Mouse (Mus musculus) liver, postnatal 0 days (tissue): Measurements from ENCODE around the gene Rusc1. TPM values are rescaled to one million over a fixed set of nuclear protein-coding genes. Genes with fewer than 3 reads are reported as not detected.
A peak's percentile ranks its signal among the peaks of the same experiment; 100 is the strongest.

ENCODE experiments used
- ATAC-seq: fragments of 200-750 bp; cut with Nextera tagmentation; 2 replicates; pipeline ENCODE4 v1.8.0; 2017; ENCODE audit warnings: mild to moderate bottlenecking, moderate library complexity
- DNase-seq: peaks from one replicate; pipeline ENCODE4 v3.0.0-alpha.2; 2016
- H3K27ac ChIP-seq: fragments of 300-500 bp; sonication (generic); 2 replicates; pipeline ENCODE4 v1.5.1; 2014; ENCODE audit warnings: antibody characterized with exemption, moderate library complexity, mild to moderate bottlenecking, low read depth
- H3K27me3 ChIP-seq: fragments of 300-500 bp; sonication (generic); 2 replicates; pipeline ENCODE4 v1.6.1; 2014; ENCODE audit warnings: low read length, control low read depth, mixed read lengths; ENCODE audit not compliant: insufficient read depth
- H3K36me3 ChIP-seq: fragments of 300-500 bp; sonication (generic); replicated peaks from 2 replicates; pipeline ENCODE4 v1.6.1; 2014; ENCODE audit warnings: mild to moderate bottlenecking, control low read depth, low read length, moderate library complexity, mixed read lengths; ENCODE audit not compliant: insufficient read depth
- H3K4me1 ChIP-seq: fragments of 300-500 bp; sonication (generic); 2 replicates; pipeline ENCODE4 v1.6.1; 2014; ENCODE audit warnings: antibody characterized with exemption, mild to moderate bottlenecking, control low read depth; ENCODE audit not compliant: insufficient read depth
- H3K4me2 ChIP-seq: fragments of 300-500 bp; sonication (generic); 2 replicates; pipeline ENCODE4 v1.6.1; 2014; ENCODE audit warnings: low read depth, mild to moderate bottlenecking, low read length, moderate library complexity, mixed read lengths
- H3K4me3 ChIP-seq: fragments of 300-500 bp; sonication (generic); 2 replicates; pipeline ENCODE4 v1.5.1; 2014; ENCODE audit warnings: low read depth, low read length
- H3K9ac ChIP-seq: fragments of 300-500 bp; sonication (generic); replicated peaks from 2 replicates; pipeline ENCODE4 v1.6.1; 2014; ENCODE audit warnings: mild to moderate bottlenecking, moderate library complexity
- H3K9me3 ChIP-seq: fragments of 300-500 bp; sonication (generic); 2 replicates; pipeline ENCODE4 v1.6.1; 2016; ENCODE audit warnings: mild to moderate bottlenecking, control low read depth, low read length, mixed read lengths
- CTCF ChIP-seq: sonication (generic); IDR thresholded peaks from 2 replicates; pipeline ENCODE4 v1.5.1; 2016; ENCODE audit warnings: antibody characterized with exemption, low read depth
- EP300 ChIP-seq: IDR thresholded peaks from 2 replicates; pipeline ENCODE4 v1.6.1; 2016; ENCODE audit warnings: antibody characterized with exemption, low read depth, mild to moderate bottlenecking
- WGBS: fragments of 180-500 bp; shearing (Covaris S2); extraction: QIAGEN DNeasy Blood & Tissue Kit; methylation state at CpG from one replicate; pipeline ENCODE4 v1.1.7; 2014; ENCODE audit not compliant: insufficient replicate concordance; 5-methylcytosine and 5-hydroxymethylcytosine counted together
- polyA plus RNA-seq: library from polyadenylated mRNA; unstranded; fragments of >200 nt; fragmentation: Nextera tagmentation; extraction: Ambion mirVana; gene quantifications from 2 replicates; pipeline ENCODE4 v1.2.1, GENCODE M21; 2015

Rusc1 gene
- polyA plus RNA-seq, 1 experiment from 2014 or later, result 2.5 TPM

- TF ChIP-seq CTCF (no peak), EP300 (no peak)
- H3K9me3 ChIP-seq, result no peaks in the 10 kb centered on the region
- no peak for ATAC-seq
- H3K27me3 ChIP-seq, result no peaks in the 10 kb centered on the region
- 53% methylated on average over 1 of the region's 1 CpGs for WGBS
- DNase-seq, result no peak
- no peak overlapping the region for H3K4me3 ChIP-seq
- no peak overlapping the region for H3K9ac ChIP-seq
- H3K4me1 ChIP-seq, result peaks cover 7% of the 10 kb centered on the region
- H3K27ac ChIP-seq, result no peak overlapping the region
- H3K4me2 ChIP-seq, result no peak overlapping the region
- H3K36me3 ChIP-seq, result no peaks in the 10 kb centered on the region
Observed at GRCm38 (mm10) chr3:89108146-89108545, 15.0 kb upstream of the Rusc1 start.

GRCm38 (mm10) chr3:89107545-89107944 is 14.4 kb upstream of the Rusc1 start:
- Histone ChIP-seq H3K27me3 (no peaks in the 10 kb centered on the region), H3K27ac (no peak overlapping the region), H3K36me3 (no peaks in the 10 kb centered on the region), H3K4me1 (peaks cover 13% of the 10 kb centered on the region), H3K9me3 (no peaks in the 10 kb centered on the region), H3K9ac (no peak overlapping the region), H3K4me2 (no peak overlapping the region), H3K4me3 (no peak overlapping the region)
- DNase-seq (no peak), ATAC-seq (no peak)
- TF ChIP-seq CTCF, result no peak
- no peak for TF ChIP-seq EP300
- WGBS, result 55% methylated on average over 3 of the region's 3 CpGs

DNA sequence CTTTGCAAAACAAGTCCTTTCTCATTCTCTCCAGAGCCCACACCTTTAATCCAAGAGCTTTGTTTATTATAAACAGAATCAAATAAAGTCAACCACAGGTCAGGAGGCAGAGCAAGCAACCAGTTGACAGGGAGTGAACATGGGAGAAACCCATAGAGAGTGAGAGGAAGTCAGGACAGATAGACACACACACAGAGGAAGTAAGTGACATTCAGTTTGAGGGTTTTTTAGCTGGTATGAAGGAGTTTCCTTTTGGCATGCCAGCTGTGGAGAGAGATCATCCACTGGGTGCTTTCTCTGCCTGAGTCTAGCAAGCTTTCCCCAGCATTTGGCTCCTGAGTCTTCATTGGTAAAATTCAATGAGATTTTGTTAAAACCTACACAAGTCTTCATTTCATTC is 13.8 kb upstream of the Rusc1 start:
- Histone ChIP-seq H3K27ac (no peak overlapping the region), H3K9me3 (no peaks in the 10 kb centered on the region), H3K27me3 (no peaks in the 10 kb centered on the region), H3K36me3 (no peaks in the 10 kb centered on the region), H3K4me2 (no peak overlapping the region), H3K4me1 (peaks cover 17% of the 10 kb centered on the region), H3K9ac (no peak overlapping the region), H3K4me3 (no peak overlapping the region)
- ATAC-seq (no peak), DNase-seq (no peak)
- no peak for TF ChIP-seq EP300
- no peak for TF ChIP-seq CTCF

- Histone ChIP-seq H3K27ac (peak overlapping the region; percentile 75), H3K4me2 (peak overlapping the region; percentile 72; the same call in 1 of the 2 replicates), H3K36me3 (peaks cover 11% of the 10 kb centered on the region; the same call in 1 of the 2 replicates), H3K27me3 (no peaks in the 10 kb centered on the region), H3K4me1 (peaks cover 31% of the 10 kb centered on the region), H3K4me3 (no peak overlapping the region), H3K9me3 (no peaks in the 10 kb centered on the region), H3K9ac (no peak overlapping the region)
- TF ChIP-seq EP300 (no peak), CTCF (no peak)
- DNase-seq (no peak), ATAC-seq (no peak)
- 35% methylated on average over 4 of the region's 4 CpGs for WGBS
Observed at GRCm38 (mm10) chr3:89103291-89103595, 10.1 kb upstream of the Rusc1 start.

DNA sequence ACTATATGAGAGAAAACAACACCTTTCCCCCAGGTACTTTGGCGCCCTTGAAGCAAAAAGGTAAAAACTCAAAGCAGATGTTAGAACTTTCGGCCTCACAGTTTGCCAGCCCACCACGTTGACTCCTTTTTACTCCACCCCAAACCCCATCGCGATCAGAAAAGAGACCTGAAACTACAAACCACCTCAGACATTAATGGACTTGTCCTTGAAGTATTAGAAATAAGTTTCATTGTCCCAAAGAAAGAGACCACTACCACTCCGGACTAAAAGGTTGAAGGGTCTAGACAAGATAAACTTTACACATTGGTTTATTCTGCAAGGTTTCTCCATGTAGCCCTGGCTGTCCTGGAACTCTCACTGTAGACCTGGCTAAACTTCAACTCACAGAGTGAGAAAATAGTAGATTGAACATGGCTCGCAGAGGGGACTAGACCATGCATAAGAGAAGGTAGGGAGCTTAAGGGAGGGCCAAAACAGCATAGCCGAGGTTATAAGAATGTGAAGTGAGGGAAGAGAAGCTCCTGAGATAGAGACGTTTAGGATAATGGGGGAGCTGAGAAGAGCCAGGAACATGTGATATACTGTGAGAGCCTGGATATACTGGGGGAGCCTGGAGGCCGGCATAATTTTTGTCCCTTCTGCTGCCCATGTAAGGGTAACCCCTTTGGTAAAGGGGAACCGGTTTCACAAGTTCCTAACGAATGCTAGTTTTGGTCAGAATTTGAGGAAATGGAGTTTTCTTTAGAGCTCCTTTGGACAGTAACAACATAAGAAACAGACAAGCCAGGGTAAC is 9.6 kb upstream of the Rusc1 start:
- Histone ChIP-seq H3K27ac (peak overlapping the region; percentile 75), H3K4me2 (peak overlapping the region; percentile 72), H3K4me1 (peaks cover 31% of the 10 kb centered on the region), H3K27me3 (no peaks in the 10 kb centered on the region), H3K4me3 (peak overlapping the region; percentile 54), H3K36me3 (peaks cover 16% of the 10 kb centered on the region), H3K9me3 (no peaks in the 10 kb centered on the region), H3K9ac (no peak overlapping the region)
- no peak for ATAC-seq
- TF ChIP-seq EP300, result no peak
- no peak for TF ChIP-seq CTCF
- 48% methylated on average over 12 of the region's 12 CpGs for WGBS
- no peak for DNase-seq

DNA sequence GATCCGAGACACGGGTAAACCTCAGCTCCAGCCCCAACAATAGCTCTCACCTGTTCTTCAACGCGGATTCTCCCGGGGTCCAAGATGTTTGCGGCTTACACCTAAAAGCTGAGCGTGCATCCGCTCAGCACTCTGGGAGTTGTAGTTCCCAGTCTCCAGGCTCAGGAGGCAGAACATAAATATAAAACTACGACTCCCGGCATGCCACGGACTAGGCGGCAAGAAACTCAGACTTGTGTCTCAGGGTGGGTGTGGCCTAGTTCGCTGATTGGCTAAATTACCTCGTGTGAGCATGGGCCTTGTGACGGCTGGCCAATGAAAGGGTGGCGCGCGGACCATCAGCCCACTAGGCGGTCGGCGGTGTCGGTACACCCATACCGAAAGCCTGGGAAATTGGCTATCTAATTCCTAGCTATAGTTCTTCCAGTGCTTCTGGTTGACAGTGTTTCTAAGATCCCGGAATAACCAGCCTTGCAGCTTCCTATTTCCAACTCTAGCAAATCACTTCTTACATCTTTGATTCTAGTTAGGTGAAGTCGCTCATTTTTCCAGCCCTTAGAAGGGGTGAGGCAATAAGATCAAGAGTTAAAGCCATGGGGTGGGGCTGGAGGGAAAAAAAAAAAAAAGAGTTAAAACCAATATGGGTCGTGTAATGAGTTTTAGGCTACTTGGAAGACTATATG is 8.8 kb upstream of the Rusc1 start, which contains the start of gene Fdps:
Fdps (minus strand) TSS at position 148 of the 683 bp plus-strand sequence.
- under 1% methylated on average over 26 of the region's 26 CpGs for WGBS
- peak within 1 kb of the TSS; percentile 54 for H3K4me3 ChIP-seq
- H3K4me2 ChIP-seq, result peak within 1 kb of the TSS; percentile 72
- ATAC-seq (peak; percentile 99), DNase-seq (peak; percentile 95)
- H3K9ac ChIP-seq, result peak within 1 kb of the TSS; percentile 50
- no peaks in the 10 kb centered on the region for H3K9me3 ChIP-seq
- H3K4me1 ChIP-seq, result peaks cover 31% of the 10 kb centered on the region
- H3K27ac ChIP-seq, result peak within 1 kb of the TSS; percentile 75
- no peaks in the 10 kb centered on the region for H3K27me3 ChIP-seq
- TF ChIP-seq EP300 (peak; percentile 32; the same call in 1 of the 2 replicates), CTCF (peak; percentile 30)
- H3K36me3 ChIP-seq, result peaks cover 23% of the 10 kb centered on the region
